Mouse (Mus musculus): ENCODE data around the gene Sfxn3. TPM values are rescaled to one million over a fixed set of nuclear protein-coding genes. Genes with fewer than 3 reads are reported as not detected.

The Sfxn3 gene
- polyA plus RNA-seq, 1 experiment from 2014 or later: 2.9 TPM

DNA sequence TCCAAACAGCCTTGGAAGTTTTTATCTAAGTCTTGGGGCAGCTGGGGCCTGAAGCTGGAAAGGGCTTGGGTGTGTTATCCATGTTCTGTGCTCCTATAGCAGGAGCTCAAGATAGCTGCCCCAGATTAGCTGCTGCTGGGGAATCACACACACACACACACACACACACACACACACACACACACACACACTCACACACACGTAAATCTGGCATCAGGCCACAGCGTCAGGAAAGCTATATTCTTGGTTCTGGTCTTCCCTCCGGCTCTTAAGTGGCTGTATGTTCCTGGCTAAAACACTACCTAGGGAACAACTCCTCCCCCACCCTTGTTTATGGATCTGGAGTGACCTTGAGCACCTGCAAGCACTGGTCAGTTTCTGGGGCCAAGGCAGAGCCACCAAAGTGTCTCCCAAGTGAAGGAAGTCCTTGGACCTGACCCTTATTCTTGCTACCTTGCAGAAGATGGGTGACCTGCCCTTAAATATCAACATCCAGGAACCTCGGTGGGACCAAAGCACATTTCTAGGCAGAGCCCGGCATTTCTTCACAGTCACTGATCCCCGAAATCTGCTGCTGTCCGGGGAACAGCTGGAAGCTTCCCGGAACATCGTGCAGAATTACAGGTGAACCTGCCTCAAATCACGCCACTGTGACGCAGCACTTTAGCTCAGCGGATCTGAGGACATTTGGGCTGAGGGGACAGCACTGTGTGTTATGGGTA lies 1.5 kb downstream of the Sfxn3 start:
- DNase-seq: no peak
- H3K4me3 ChIP-seq (replicated peaks): peak overlapping the region; percentile 60
- ATAC-seq (ENCODE audit: low read depth): no peak
- peaks cover 30% of the 10 kb centered on the region for H3K4me1 ChIP-seq (replicated peaks)
- H3K9ac ChIP-seq: 0 out of 2 replicates have a peak overlapping the region, but pooled peaks have one; percentile 68
- peak overlapping the region; percentile 76 for H3K4me2 ChIP-seq
- peaks cover 40% of the 10 kb centered on the region for H3K27me3 ChIP-seq
- no peaks in the 10 kb centered on the region for H3K9me3 ChIP-seq (replicated peaks)
- H3K27ac ChIP-seq: peak overlapping the region; percentile 66; the same call in 1 of the 2 replicates
- 70% methylated on average over 12 of the region's 12 CpGs for WGBS (ENCODE audit: insufficient replicate concordance)
- H3K36me3 ChIP-seq: no peaks in the 10 kb centered on the region

- H3K27ac ChIP-seq: no peak overlapping the region
- no peaks in the 10 kb centered on the region for H3K36me3 ChIP-seq
- 61% methylated on average over 9 of the region's 9 CpGs for WGBS (ENCODE audit: insufficient replicate concordance)
- H3K4me2 ChIP-seq: no peak overlapping the region
- ATAC-seq (ENCODE audit: low read depth) (no peak), DNase-seq (no peak)
- H3K4me3 ChIP-seq (replicated peaks): no peak overlapping the region
- peaks cover 33% of the 10 kb centered on the region for H3K27me3 ChIP-seq
- peaks cover 34% of the 10 kb centered on the region for H3K4me1 ChIP-seq (replicated peaks)
- H3K9me3 ChIP-seq (replicated peaks): no peaks in the 10 kb centered on the region
- H3K9ac ChIP-seq: no peak overlapping the region
These were observed 2.2 kb downstream of the Sfxn3 start for GRCm38 (mm10) chr19:45049523-45049922.

DNA sequence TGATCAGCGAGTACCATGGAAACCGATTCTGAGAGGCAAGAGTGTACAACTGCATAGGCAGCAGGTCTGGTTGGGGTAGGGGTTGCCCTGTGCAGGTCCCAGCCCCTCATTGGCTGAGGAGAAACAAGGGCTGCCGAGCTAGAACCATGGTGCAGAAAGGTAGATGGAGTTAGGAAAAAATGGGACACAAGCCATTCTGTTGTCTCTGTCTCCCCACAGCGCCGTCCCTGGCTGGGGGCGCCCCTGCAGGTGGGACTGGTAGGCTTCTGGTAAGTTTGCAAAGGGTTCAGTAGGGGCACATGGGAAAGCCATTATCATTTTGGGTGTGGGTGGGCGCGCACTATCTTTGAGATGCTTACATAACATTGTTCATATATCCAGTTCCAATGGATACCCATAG lies 6.1 kb downstream of the Sfxn3 start:
- H3K4me3 ChIP-seq (replicated peaks): no peak overlapping the region
- ATAC-seq (ENCODE audit: low read depth) (no peak), DNase-seq (no peak)
- H3K4me1 ChIP-seq (replicated peaks): peaks cover 35% of the 10 kb centered on the region
- no peaks in the 10 kb centered on the region for H3K9me3 ChIP-seq (replicated peaks)
- 0 out of 2 replicates have a peak, but pooled peaks cover 5% of the 10 kb centered on the region for H3K27me3 ChIP-seq
- H3K27ac ChIP-seq: no peak overlapping the region
- no peak overlapping the region for H3K4me2 ChIP-seq
- WGBS (ENCODE audit: insufficient replicate concordance): 80% methylated on average over 8 of the region's 8 CpGs
- no peaks in the 10 kb centered on the region for H3K36me3 ChIP-seq
- no peak overlapping the region for H3K9ac ChIP-seq

DNA sequence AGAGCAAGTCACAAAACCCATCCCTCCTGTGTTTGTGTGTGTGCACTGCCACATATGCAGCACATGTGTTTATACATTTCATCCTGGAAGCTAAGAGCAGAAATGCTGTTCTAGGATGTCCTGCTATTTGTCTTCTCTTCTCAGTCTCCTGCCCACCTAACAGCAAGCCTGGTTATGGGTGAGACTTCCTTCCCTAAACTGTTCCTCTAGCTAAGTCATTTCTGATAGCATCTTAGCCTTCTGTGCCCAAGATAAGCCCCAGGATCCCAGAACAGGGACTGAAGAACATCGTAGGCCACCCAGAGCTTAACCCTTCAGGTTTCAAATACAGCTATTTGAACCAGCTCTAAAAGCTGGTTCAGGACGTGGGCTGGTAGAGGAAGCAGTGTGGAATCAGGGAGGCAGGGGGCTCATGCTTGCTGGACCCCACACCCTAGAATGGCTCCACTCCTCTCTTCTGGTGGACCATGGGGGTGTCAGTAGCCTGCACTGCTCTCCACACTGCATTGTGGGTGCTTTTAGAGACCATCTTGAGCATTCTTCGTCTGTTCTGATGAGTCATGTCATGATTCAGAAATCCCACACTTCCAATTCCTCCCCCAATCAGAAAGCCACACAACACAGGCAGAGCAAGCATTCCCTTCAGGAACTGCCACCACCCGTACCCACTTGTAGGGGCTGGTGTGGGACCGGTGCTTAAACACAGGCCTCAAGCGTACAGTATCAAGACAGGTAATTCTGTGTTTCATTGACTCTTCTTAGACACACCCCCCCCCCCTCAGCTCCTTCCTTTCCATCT lies 7.8 kb downstream of the Sfxn3 start:
- Histone ChIP-seq H3K4me2 (no peak overlapping the region), H3K27ac (no peak overlapping the region), H3K36me3 (no peaks in the 10 kb centered on the region), H3K4me1 (replicated peaks) (peaks cover 40% of the 10 kb centered on the region), H3K9ac (no peak overlapping the region), H3K27me3 (no peaks in the 10 kb centered on the region), H3K9me3 (replicated peaks) (no peaks in the 10 kb centered on the region), H3K4me3 (replicated peaks) (no peak overlapping the region)
- ATAC-seq (ENCODE audit: low read depth): no peak
- DNase-seq: no peak
- 49% methylated on average over 6 of the region's 6 CpGs for WGBS (ENCODE audit: insufficient replicate concordance)

DNA sequence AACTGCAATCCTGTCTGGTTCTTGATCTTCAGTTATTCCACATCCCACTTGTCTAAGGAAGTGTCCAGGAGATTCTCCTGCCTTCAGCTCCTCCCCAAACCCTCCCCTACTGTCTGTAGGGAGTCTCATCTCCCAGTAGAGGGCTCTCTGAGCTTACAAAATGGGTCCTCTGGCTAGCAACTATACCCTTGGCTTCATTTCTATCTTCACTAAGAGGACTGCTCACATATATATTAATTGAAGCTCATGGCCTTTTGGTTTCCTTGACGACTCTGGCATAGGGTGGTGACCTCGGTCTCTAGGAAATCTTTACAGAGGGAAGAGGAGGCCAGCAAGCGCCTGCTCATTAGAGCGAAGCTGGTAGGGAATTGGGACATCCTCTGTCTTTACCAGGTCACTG lies 9.1 kb downstream of the Sfxn3 start:
- H3K27me3 ChIP-seq: no peaks in the 10 kb centered on the region
- H3K4me2 ChIP-seq: no peak overlapping the region
- H3K9me3 ChIP-seq (replicated peaks): no peaks in the 10 kb centered on the region
- H3K9ac ChIP-seq: no peak overlapping the region
- DNase-seq: no peak
- peaks cover 45% of the 10 kb centered on the region for H3K4me1 ChIP-seq (replicated peaks)
- no peaks in the 10 kb centered on the region for H3K36me3 ChIP-seq
- WGBS (ENCODE audit: insufficient replicate concordance): 42% methylated on average over 4 of the region's 4 CpGs
- ATAC-seq (ENCODE audit: low read depth): no peak
- H3K4me3 ChIP-seq (replicated peaks): no peak overlapping the region
- H3K27ac ChIP-seq: 0 out of 2 replicates have a peak overlapping the region, but pooled peaks have one; percentile 95

DNA sequence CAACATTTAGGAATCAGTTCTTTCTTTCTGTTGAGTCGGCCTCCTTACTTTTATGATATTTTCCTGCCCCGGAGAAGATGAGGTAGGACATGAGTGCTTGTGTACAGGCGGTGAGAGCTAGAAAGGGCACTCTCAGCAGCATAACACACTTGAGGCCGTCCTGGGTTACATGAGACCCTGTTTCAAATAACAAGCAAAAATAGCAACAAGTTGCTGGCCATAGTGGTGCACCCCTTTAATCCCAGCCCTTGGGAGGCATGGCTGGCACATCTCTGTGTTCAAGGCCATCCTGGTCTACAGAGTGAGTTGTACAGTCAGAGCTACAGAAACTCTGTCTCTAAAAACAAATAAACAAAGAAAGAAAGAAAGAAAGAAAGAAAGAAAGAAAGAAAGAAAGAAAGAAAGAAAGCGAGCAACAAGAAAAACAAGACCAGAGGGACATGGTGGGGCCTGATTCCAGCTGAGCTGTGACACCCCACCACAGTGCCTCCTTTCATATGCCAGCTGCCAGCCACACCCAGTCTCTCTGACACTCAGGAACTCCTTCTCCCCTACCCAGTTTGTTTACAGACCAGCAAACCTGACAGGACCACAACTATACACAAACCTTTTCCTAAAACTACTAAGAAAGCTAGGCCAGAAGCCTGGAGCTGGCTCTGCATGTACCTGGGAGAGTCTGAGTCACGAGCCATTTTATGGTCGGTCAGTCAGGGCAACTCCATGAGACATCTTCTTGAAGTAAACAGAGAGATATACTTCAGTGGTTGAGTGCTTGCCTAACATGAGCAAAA lies 9.8 kb downstream of the Sfxn3 start:
- Histone ChIP-seq H3K4me3 (replicated peaks) (peak overlapping the region; percentile 74), H3K4me2 (peak overlapping the region; percentile 92), H3K27ac (peak overlapping the region; percentile 95), H3K4me1 (replicated peaks) (peaks cover 45% of the 10 kb centered on the region), H3K36me3 (no peaks in the 10 kb centered on the region), H3K9me3 (replicated peaks) (no peaks in the 10 kb centered on the region), H3K27me3 (no peaks in the 10 kb centered on the region), H3K9ac (peak overlapping the region; percentile 87)
- 67% methylated on average over 7 of the region's 7 CpGs for WGBS (ENCODE audit: insufficient replicate concordance)
- DNase-seq: no peak
- ATAC-seq (ENCODE audit: low read depth): no peak

DNA sequence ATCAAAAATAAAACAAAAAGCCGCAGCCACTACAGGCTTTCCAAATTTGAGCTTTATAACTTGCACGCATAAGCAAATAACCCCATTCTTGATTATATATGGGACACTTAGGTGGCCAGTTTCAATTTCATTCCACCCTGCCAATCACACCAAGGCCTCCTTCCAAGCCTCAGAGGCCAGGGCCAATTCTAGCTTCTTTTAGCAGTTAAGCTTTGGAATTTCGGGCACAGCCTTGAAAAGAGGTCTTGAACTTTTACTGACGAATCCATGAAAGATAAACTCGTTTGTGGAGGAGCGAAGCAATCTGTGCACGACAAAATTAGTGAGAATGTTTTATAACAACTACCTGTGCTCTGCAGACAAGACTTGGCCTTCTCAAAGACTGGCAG lies 10.4 kb downstream of the Sfxn3 start:
- ATAC-seq (ENCODE audit: low read depth): no peak
- no peak for DNase-seq
- 49% methylated on average over 7 of the region's 7 CpGs for WGBS (ENCODE audit: insufficient replicate concordance)

GRCm38 (mm10) chr19:45058113-45058839 lies 11.0 kb downstream of the Sfxn3 start:
- peak overlapping the region; percentile 95 for H3K27ac ChIP-seq
- H3K9ac ChIP-seq: peak overlapping the region; percentile 87
- ATAC-seq (ENCODE audit: low read depth) (peak; percentile 84), DNase-seq (peak; percentile 78)
- under 1% methylated on average over 34 of the region's 34 CpGs for WGBS (ENCODE audit: insufficient replicate concordance)
- H3K27me3 ChIP-seq: no peaks in the 10 kb centered on the region
- H3K4me3 ChIP-seq (replicated peaks): peak overlapping the region; percentile 74
- H3K4me2 ChIP-seq: peak overlapping the region; percentile 92
- H3K36me3 ChIP-seq: no peaks in the 10 kb centered on the region
- no peaks in the 10 kb centered on the region for H3K9me3 ChIP-seq (replicated peaks)
- peaks cover 51% of the 10 kb centered on the region for H3K4me1 ChIP-seq (replicated peaks)

More for the DNA sequence above, 10.4 kb downstream of the Sfxn3 start:
- peak overlapping the region; percentile 74 for H3K4me3 ChIP-seq (replicated peaks)
- H3K4me1 ChIP-seq (replicated peaks): peaks cover 48% of the 10 kb centered on the region
- peak overlapping the region; percentile 95 for H3K27ac ChIP-seq
- H3K27me3 ChIP-seq: no peaks in the 10 kb centered on the region
- H3K36me3 ChIP-seq: no peaks in the 10 kb centered on the region
- peak overlapping the region; percentile 87 for H3K9ac ChIP-seq
- H3K4me2 ChIP-seq: peak overlapping the region; percentile 92
- no peaks in the 10 kb centered on the region for H3K9me3 ChIP-seq (replicated peaks)

DNA sequence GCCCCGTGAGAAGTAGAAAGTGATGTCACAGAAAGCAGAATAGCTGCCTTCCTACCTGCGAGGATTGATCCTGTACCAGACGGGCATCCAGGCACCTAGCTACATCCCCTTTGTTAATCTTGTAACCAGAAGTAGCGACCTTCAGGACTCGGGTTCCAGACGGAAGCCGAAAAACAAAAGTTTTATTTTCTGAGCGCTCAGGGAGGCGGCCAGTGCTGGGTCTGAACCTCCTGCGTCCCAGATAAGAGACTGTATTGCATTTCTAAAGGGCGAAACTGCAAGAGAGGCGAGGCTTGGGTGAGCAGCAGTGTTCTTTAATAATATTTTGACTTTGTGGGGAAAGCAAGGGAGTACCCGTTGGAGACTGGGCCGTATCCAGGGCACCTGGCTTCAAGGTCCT lies 11.5 kb downstream of the Sfxn3 start:
- Histone ChIP-seq H3K36me3 (no peaks in the 10 kb centered on the region), H3K9ac (peak overlapping the region; percentile 87), H3K9me3 (replicated peaks) (no peaks in the 10 kb centered on the region), H3K27ac (peak overlapping the region; percentile 95), H3K4me2 (peak overlapping the region; percentile 92), H3K27me3 (peaks cover under 1% of the 10 kb centered on the region; the same call in 1 of the 2 replicates), H3K4me3 (replicated peaks) (peak overlapping the region; percentile 74), H3K4me1 (replicated peaks) (peaks cover 57% of the 10 kb centered on the region)
- under 1% methylated on average over 14 of the region's 14 CpGs for WGBS (ENCODE audit: insufficient replicate concordance)
- DNase-seq (peak; percentile 29), ATAC-seq (ENCODE audit: low read depth) (peak; percentile 63)

DNA sequence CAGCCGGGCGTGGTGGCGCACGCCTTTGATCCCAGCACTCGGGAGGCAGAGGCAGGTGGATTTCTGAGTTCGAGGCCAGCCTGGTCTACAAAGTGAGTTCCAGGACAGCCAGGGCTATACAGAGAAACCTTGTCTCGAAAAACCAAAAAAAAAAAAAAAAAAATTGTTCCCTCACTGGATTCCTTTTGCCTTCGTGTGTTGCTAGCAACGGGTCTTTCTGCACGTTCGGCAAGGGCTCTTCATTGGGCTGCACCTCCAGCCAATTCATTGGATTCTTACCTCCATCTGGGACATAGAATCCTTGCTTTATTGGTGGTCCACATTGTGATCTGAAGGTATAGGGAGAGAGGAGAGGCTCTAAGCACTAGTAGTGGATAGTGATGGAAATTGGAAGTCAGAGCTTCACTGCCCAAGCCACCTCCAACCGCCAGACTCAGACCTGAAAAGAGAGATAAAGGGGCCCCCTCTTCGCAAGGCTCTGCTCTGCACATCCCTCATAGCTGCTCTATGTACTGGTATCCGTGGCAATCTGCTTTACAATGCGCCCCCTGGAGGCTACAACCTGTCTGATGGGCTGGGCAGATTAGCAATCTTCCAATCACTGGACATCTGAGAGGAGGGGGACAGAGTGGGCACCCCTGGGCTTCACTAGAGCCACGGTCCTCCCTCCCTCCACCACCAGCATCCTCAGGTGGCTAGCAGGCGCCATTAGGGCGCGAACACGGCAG lies 16.4 kb downstream of the Sfxn3 start:
- peak; percentile 36 for DNase-seq
- Histone ChIP-seq H3K27me3 (peaks cover 40% of the 10 kb centered on the region), H3K4me3 (replicated peaks) (peak overlapping the region; percentile 32), H3K9ac (peak overlapping the region; percentile 56), H3K27ac (no peak overlapping the region), H3K36me3 (no peaks in the 10 kb centered on the region), H3K9me3 (replicated peaks) (no peaks in the 10 kb centered on the region), H3K4me2 (peak overlapping the region; percentile 55), H3K4me1 (replicated peaks) (peaks cover 54% of the 10 kb centered on the region)
- ATAC-seq (ENCODE audit: low read depth): peak; percentile 86
- 33% methylated on average over 20 of the region's 20 CpGs for WGBS (ENCODE audit: insufficient replicate concordance)
